Comparison of ENCODE assay signal across 19 mouse cellular contexts in the genomic region with DNA sequence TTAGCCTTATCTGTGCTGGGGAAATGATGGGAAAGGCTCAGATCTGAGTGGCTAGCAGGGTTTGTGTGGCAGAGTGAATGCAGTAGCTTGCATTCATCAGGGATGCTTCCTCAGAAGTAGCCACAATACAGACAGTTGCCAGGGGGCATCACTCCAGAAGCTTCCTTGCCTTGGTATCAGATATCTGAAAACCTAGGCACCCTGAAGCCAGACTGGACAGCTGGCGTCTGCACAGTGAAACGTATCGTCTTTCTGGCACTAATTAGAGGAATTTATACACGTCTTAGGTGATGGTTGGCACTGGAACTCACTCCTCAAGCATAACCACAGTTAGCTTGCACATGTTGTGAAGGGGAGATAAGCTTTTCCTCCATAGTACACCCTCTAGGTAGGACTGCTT.
"Had no signal": no experiment of that assay in that cellular context is flagged by ENCODE, and none has a peak within 500 bp of the region (broad histone marks: within the 10 kb centered on the region; RNA-seq: fewer than 3 reads in every experiment).

No protein-coding gene starts in this region.

- ATAC-seq: liver, embryonic 12.5 days; midbrain, embryonic 13.5 days; midbrain, embryonic 16.5 days had no signal

- H3K4me3 ChIP-seq: limb, embryonic 13.5 days; liver, embryonic 12.5 days; liver, embryonic 15.5 days; lung, embryonic 15.5 days; megakaryocyte, embryonic 14.5 days; midbrain, embryonic 10.5 days; midbrain, embryonic 13.5 days; stomach, embryonic 15.5 days had no signal

- H3K4me1 ChIP-seq: limb, embryonic 13.5 days; liver, embryonic 12.5 days; liver, embryonic 15.5 days; lung, embryonic 15.5 days; megakaryocyte, embryonic 14.5 days; midbrain, embryonic 10.5 days; midbrain, embryonic 13.5 days; stomach, embryonic 15.5 days had no signal

- DNase-seq: kidney, adult 9 months; kidney, postnatal 14 days; kidney, postnatal 4 days; left cerebral cortex, postnatal 4 days; liver; lung, adult 18-20 months; lung, postnatal 10 days; lung, postnatal 36 days; thymus, adult 18-20 months; thymus, postnatal 36 days had no signal

- H3K9me3 ChIP-seq: limb, embryonic 13.5 days; liver, embryonic 12.5 days; liver, embryonic 15.5 days; lung, embryonic 15.5 days; megakaryocyte, embryonic 14.5 days; midbrain, embryonic 10.5 days; midbrain, embryonic 13.5 days; stomach, embryonic 15.5 days had no signal

- H3K27ac ChIP-seq: limb, embryonic 13.5 days; liver, embryonic 12.5 days; liver, embryonic 15.5 days; lung, embryonic 15.5 days; midbrain, embryonic 10.5 days; midbrain, embryonic 13.5 days; stomach, embryonic 15.5 days had no signal

- H3K9ac ChIP-seq: limb, embryonic 13.5 days; liver, embryonic 12.5 days; liver, embryonic 15.5 days; lung, embryonic 15.5 days; midbrain, embryonic 13.5 days; stomach, embryonic 15.5 days had no signal

- H3K27me3 ChIP-seq: limb, embryonic 13.5 days; liver, embryonic 12.5 days; liver, embryonic 15.5 days; lung, embryonic 15.5 days; megakaryocyte, embryonic 14.5 days; midbrain, embryonic 13.5 days; stomach, embryonic 15.5 days had no signal

- H3K4me2 ChIP-seq: limb, embryonic 13.5 days; liver, embryonic 12.5 days; liver, embryonic 15.5 days; lung, embryonic 15.5 days; midbrain, embryonic 13.5 days; stomach, embryonic 15.5 days had no signal
